Mouse (Mus musculus) embryo, embryonic 11 days (tissue): ENCODE results near the gene Pmp22.

Experiments used
- DNase-seq: peaks from one replicate; pipeline ENCODE4 v3.0.0-alpha.2; 2015

Pmp22 gene

DNA sequence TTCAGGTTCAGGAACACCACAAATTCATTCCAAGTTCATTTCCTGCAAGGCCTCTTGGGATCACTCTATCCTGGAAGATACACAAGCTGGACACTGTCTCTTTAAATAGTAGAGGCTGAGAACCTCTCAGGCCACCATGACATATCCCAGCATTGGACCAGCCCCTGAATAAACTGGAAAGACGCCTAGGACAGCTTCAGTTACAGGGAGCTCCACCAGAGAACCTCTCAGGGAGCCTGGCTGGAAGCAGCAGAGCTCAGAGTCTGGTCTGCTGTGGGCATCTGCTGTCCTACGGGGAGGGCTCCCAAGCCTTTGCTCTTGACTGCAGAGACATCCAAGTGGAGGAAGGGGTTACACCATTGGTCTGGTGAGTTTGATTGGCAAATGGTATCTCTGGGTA, at the start of gene Pmp22:
Pmp22 (plus strand) TSS at position 199 of the 400 bp plus-strand sequence.
- DNase-seq, result no peak

- no peak for DNase-seq
Observed at GRCm38 (mm10) chr11:63084536-63084935, 44.2 kb upstream of the Pmp22 start.

DNA sequence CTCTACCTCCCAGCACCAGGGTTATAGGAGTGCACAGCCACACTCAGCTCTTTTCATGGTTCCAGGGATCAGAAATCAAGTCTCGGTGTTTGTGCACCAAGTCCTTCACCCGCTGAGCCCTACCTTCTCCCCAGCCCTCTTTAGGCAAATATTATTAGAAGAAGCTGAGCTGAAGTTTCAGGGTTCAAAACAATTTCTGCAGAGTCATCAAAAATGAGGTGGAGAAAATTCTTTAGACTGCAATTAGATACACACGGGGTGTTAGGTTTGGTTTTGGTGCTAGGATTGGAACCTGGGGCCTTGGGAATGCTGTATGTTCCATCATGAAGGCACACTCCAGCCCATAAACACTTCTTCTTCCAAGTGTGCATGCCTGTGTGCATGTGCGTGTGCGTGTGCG, 40.1 kb upstream of the Pmp22 start:
- no peak for DNase-seq

DNA sequence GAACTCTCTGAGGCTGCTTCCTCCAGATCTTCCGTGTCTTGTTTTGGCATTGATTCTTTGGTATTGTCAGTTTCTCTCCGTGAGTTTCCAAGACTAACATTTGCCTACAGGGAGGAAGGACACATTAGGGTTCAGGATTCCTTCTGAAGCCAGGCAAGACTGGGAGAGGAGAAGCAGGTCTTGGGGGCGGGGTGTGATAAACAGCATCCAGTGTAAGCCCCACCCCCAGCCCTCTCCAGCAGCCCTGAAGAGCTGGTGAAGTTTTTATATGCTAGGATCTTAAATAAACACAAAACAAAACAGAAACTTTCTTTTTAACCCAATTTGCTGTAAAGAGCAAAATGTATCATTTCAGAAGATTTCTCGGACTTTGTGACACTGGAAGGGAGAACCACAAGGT, 38.6 kb upstream of the Pmp22 start:
- peak; percentile 10 for DNase-seq

DNA sequence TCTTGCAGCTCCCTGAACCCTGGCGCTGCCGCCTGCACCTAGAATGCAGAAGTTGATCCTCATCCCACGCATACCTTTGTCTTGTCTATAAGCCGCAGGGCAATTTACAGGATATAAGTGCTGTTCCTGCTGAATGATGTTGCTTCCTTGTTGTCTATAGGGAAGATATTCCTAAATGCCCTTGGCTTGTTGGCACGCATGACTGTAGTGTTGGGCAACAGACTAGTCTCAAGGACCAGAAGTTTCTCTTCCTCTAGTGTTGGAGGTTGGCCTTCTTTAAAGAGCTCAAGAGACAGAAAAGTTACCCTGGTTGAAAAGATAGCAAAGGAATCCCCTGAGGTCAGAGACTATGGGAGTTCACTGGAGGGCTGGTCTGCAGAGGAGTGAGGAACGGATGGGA, 37.8 kb upstream of the Pmp22 start:
- no peak for DNase-seq

GRCm38 (mm10) chr11:63092271-63092670, 36.5 kb upstream of the Pmp22 start:
- no peak for DNase-seq

DNA sequence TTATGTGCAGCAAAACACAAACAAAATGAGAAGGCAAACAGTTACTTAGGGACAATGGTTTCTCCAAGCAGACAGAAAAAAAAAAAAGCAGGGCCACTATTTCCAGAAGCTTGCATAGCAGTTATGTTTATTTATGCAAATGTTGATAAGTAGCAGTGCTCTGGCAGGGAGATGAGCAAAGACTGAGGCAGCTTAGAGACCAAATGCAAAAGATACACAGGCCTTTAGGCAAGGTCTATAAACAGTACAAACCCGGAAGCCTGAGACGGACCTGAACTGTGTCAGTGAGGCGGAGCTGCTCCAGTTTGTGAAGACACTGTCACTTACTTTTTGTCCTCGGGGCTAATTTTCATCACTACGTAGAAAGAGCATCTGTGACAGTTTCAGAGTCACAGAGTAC, 35.2 kb upstream of the Pmp22 start:
- DNase-seq, result no peak

DNA sequence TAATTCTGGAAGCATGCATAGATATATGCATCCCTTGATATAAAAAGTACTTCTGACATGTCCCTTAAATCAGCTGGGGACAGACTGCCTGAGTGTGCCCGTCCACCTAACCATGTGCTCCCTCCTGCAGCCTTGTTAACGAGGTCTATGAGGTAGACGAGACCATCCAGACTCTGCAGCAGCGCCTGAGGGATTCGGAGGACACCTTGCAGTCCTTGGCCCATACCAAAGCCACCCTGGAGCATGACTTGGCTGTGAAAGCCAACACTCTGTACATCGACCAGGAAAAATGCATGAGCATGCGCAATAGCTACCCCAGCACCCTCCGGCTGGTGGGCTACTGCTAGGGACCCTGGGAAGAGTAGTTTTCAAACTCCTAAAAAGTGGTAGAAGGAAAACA, 34.3 kb upstream of the Pmp22 start:
- no peak for DNase-seq

GRCm38 (mm10) chr11:63098016-63098415, 30.8 kb upstream of the Pmp22 start:
- no peak for DNase-seq

DNA sequence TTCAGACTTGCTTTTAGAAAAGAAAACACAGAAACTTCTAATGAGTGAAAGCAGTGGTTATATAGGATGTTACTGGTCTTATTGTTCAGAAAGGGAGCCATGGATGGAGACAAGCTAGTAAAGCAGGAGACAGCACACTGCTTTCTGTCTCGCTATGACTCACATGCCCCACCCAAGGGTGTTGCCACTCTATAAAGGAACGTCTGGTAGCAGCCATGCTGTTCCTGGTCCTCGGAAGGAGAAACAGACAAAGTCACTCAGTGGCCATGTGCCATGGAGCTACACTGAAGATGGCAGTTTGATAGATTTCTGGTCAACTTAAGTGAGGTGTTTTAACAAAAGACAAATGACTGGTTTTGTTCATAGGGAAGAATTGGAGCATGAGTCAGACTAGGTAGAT, 29.4 kb upstream of the Pmp22 start:
- no peak for DNase-seq

DNA sequence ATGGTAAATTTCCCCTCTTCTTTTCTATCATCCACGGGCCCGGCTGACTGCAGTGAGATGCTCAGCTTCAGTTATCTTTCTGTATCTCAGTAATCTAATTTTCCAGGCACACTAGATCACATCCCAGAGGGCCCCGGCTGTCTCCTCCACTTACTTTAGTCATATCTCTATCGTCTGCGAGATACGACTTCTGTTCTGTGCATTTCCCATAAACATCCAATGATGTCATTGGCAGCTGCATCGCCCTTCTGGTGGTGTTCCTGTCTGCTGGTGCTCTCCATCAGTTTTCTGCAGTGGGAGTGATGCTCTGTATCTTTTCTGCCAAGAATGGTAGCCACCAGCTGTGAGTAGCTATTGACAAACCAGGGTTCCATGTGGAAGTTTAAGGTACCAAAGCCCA, 25.5 kb upstream of the Pmp22 start:
- no peak for DNase-seq

DNA sequence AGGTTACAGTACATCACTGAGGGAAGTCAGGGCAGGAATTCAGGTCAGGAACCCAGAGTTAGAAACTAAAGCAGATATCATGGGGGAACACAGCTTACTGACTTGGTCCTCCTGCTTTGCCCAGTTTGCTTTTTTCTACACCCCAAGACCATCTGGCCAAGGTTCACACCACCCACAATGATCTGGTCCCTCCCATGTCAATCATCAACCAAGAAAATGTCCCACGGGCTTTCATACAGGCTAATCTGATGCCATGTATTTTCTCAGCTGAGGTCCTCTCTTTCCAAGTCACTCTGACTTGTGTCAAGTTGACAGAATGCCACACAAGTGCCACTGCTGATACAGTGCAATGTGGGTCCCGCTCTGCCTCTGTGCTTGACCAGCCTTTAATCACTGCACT, 24.8 kb upstream of the Pmp22 start:
- no peak for DNase-seq

DNA sequence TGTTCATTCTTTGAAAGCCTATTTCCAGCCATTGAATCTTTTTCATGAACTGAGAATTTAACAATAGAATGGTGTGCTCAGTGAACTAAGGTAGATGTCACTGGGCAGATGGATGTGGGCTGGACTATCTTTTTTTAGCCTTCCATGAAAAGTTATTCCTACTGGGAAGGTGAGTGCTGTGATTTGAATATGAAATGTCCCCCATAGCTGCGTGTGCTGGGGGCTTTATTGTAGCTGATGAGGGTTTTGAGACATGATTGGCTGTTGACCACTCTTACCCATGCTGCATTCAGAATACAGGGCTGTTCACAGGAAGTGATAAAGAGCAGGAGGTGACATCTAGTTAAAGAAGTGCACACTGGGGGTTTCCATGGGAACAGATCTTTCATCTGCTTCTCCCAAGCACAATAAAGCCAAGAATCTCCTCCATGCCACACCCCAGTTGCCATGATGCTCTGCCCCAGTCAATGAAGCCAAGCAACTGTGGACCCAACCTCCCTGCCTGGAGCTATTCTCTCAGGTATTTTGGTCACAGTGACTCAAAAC, 19.5 kb upstream of the Pmp22 start:
- no peak for DNase-seq

DNA sequence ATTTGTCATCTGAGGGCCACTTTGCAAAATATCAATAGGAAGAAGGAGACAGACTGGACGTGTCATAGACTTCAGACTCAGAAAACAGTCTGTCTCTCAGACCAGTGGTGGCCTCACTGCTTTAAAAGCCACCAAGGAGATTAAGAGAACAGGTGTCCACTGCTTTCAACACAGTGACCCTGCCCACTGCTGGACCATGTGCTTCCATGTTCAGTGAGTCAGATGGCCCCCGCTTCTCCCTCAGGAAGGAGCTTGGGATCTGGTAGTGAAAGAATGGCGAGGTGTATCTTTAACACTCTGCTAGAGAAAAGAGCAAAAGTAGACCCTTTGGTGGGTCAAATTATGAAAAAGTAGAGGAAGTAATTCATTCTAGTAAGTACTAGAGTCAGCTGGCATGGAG, 18.5 kb upstream of the Pmp22 start:
- no peak for DNase-seq

GRCm38 (mm10) chr11:63114807-63115641, 13.8 kb upstream of the Pmp22 start:
- no peak for DNase-seq

DNA sequence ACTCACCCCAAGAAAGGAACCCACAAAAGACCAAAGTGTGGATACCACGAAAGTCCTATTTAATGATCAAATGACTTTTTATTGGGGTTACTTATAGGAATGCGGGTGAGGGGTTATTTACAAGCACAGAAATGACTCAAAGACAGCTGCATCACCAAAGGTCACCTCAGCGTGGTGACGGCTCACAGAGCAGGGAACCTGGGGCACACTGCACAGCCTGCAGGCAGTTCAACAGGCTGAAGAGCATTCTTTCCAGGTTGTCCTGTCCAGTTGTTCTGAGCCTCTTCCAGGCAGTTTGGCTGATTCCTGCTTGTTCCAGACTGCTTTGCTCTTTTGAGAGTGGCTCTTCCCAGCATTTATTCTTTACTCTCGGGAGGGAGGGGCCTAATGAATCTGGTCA, 12.1 kb upstream of the Pmp22 start:
- DNase-seq, result no peak

DNA sequence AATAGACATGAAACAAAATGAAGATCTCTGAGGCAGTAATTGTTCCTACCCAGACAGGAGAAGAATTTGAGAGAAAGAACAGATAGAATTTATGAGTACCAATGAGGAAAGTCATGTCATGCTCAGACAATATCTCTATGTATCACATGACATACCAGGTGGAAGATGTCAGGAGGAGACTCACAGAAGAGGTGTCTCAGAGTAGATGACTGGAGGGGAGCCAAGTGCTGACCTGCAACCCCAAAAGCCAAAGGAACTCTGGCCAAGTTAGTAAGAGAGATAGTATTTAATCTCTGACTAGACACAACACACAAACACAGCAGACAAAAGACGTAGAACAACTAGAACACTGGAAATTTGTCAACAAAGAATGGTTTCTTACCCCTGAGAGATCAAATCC, 11.5 kb upstream of the Pmp22 start:
- no peak for DNase-seq

DNA sequence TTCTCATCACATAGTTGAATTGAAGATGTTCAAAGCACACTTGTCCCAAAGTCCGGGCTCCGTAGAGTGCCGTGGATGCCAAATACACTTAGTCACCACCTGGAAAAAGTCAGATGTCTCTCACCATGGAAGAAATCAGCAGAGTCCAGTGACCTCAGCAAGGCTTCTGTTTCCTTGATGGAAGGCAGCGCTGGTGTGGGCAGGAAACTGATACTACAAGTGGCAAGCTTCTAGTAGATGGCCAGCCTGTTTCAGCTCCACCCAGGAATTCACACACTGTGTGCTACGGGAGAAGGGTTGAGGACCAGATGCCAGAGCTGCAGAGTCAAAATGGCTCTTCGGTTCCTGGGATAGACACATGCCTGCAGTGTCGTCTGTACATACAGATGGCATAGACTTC, 9.0 kb upstream of the Pmp22 start:
- no peak for DNase-seq

DNA sequence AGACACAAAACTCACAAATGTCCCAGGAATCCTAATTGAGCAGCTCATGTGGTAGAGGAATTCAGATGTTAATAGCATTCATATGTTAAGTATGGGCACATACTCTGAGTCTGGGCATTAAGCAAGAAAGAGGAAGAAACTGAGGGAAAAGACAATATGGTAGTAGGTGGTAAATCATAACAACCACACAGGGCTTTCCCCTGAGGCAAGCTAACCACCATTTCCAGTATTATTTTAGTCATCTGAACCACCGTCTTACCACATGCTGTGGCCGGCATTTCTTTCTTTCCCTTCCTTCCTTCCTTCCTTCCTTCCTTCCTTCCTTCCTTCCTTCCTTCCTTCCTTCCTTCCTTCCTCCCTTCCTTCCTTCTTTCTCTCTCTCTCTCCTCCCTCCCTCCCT, 6.5 kb upstream of the Pmp22 start:
- DNase-seq, result no peak

GRCm38 (mm10) chr11:63122776-63123350, 5.9 kb upstream of the Pmp22 start:
- DNase-seq, result no peak

GRCm38 (mm10) chr11:63124316-63124715, 4.5 kb upstream of the Pmp22 start:
- peak; percentile 66 for DNase-seq

GRCm38 (mm10) chr11:63125832-63126456, 2.8 kb upstream of the Pmp22 start:
- no peak for DNase-seq

DNA sequence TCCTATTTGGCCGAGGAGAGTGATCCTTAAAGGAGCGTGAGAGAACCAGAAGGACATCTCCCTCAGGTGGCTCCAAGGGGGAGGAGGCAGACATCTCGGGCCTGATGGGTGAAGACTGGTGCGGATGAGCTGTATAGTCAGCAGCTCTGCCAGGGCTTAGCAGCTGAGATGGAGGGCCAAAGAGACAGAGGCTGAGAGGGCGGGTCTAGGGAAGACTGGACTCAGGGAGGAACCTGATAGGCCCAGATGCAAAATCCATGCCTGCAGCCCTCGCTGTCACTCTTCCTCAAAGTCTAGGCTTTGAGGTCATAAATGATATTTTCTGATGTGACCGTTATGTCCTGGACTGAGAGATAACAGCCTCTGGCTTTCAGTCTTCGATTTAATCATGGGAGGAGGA, 1.8 kb upstream of the Pmp22 start:
- DNase-seq, result no peak

DNA sequence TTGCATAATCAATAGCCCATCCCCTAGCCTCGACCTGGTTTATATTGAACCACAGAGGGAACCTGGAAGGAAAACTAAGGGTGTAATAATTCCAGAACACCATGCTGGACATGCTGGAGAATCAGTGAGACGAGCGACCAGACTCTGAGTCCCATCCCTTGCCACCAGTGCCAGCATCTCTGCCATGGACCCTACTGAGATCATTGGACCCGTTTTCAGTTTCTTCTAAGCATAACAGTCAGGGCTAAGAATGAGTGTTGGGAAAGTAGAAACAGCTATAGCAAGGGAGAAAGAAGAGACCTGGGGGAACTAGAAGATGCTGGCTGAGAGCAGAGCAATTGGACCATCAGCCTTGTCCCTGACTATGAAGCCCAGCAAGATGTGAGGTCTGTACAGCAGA, 1.3 kb upstream of the Pmp22 start:
- DNase-seq, result no peak
